Mouse (Mus musculus): Measurements from ENCODE around the gene Ptprh. TPM values are rescaled to one million over a fixed set of nuclear protein-coding genes. Genes with fewer than 3 reads are reported as not detected.
"Not testable (repeated sequence)": the region's sequence is repeated elsewhere in the genome, so short reads cannot be mapped to it uniquely, and the experiment has no call there.

Ptprh gene
- polyA plus RNA-seq, 1 experiment from 2014 or later: not detected

- no peak for DNase-seq (ENCODE audit: low spot score)
These were observed 4.2 kb upstream of the Ptprh start for GRCm38 (mm10) chr7:4608002-4608401.

GRCm38 (mm10) chr7:4602969-4603368 is 872 bp downstream of the Ptprh start:
- DNase-seq (ENCODE audit: low spot score): no peak

- DNase-seq (ENCODE audit: low spot score): not testable (repeated sequence)
These were observed 6.8 kb downstream of the Ptprh start for GRCm38 (mm10) chr7:4597046-4597445.

- not testable (repeated sequence) for DNase-seq (ENCODE audit: low spot score)
These were observed 22.4 kb downstream of the Ptprh start for GRCm38 (mm10) chr7:4581481-4581880.

- DNase-seq (ENCODE audit: low spot score): not testable (repeated sequence)
These were observed 31.5 kb downstream of the Ptprh start for GRCm38 (mm10) chr7:4572361-4572760.

- DNase-seq (ENCODE audit: low spot score): no peak
These were observed 41.2 kb downstream of the Ptprh start for GRCm38 (mm10) chr7:4562660-4563059.

GRCm38 (mm10) chr7:4557167-4557560 is 46.7 kb downstream of the Ptprh start:
- DNase-seq (ENCODE audit: low spot score): no peak

- peak; percentile 86 for DNase-seq (ENCODE audit: low spot score)
These were observed 47.3 kb downstream of the Ptprh start for GRCm38 (mm10) chr7:4556256-4557166.

GRCm38 (mm10) chr7:4547221-4547641 is 56.6 kb downstream of the Ptprh start, which contains the start of gene Syt5:
Gene Syt5 (minus strand): TSS chr7:4547541.
- DNase-seq (ENCODE audit: low spot score): peak; percentile 27

- no peak for DNase-seq (ENCODE audit: low spot score)
These were observed 57.2 kb downstream of the Ptprh start for GRCm38 (mm10) chr7:4546591-4547131.

- DNase-seq (ENCODE audit: low spot score): no peak
These were observed 57.8 kb downstream of the Ptprh start for GRCm38 (mm10) chr7:4546050-4546449.

GRCm38 (mm10) chr7:4542013-4542412 is 61.8 kb downstream of the Ptprh start:
- DNase-seq (ENCODE audit: low spot score): no peak

- DNase-seq (ENCODE audit: low spot score): no peak
These were observed 62.5 kb downstream of the Ptprh start for GRCm38 (mm10) chr7:4541344-4541743.

- no peak for DNase-seq (ENCODE audit: low spot score)
These were observed 64.8 kb downstream of the Ptprh start for GRCm38 (mm10) chr7:4539019-4539418.

GRCm38 (mm10) chr7:4537181-4537580 is 66.7 kb downstream of the Ptprh start:
- no peak for DNase-seq (ENCODE audit: low spot score)

- DNase-seq (ENCODE audit: low spot score): no peak
These were observed 67.5 kb downstream of the Ptprh start for GRCm38 (mm10) chr7:4536369-4536768.

- no peak for DNase-seq (ENCODE audit: low spot score)
These were observed 71.7 kb downstream of the Ptprh start, which contains the start of gene Dnaaf3 for GRCm38 (mm10) chr7:4532005-4532729. Gene Dnaaf3 (minus strand): TSS chr7:4532453.

GRCm38 (mm10) chr7:4530166-4530565 is 73.7 kb downstream of the Ptprh start:
- DNase-seq (ENCODE audit: low spot score): not testable (repeated sequence)

- DNase-seq (ENCODE audit: low spot score): no peak
These were observed 76.5 kb downstream of the Ptprh start for GRCm38 (mm10) chr7:4527302-4527689.

GRCm38 (mm10) chr7:4526341-4527301 is 77.2 kb downstream of the Ptprh start:
- peak; percentile 91 for DNase-seq (ENCODE audit: low spot score)

Data from thymus, postnatal 0 days (tissue).